Mouse (Mus musculus) hindbrain, postnatal 0 days (tissue): ENCODE data around the gene Rassf3. TPM values are rescaled to one million over a fixed set of nuclear protein-coding genes. Genes with fewer than 3 reads are reported as not detected.

Experiments used
- ATAC-seq: fragments of 200-750 bp; cut with Nextera tagmentation; 2 replicates; pipeline ENCODE4 v1.8.0; 2017; ENCODE audit warnings: mild to moderate bottlenecking, moderate TSS enrichment, moderate library complexity
- DNase-seq: peaks from one replicate; pipeline ENCODE4 v3.0.0-alpha.2; 2015; ENCODE audit warnings: low spot score
- H3K27ac ChIP-seq: fragments of 300-500 bp; sonication (generic); 2 replicates; pipeline ENCODE4 v1.5.1; 2014; ENCODE audit warnings: mild to moderate bottlenecking
- H3K27me3 ChIP-seq: fragments of 300-500 bp; sonication (generic); 2 replicates; pipeline ENCODE4 v1.6.1; 2014; ENCODE audit warnings: low read length, mixed read lengths; ENCODE audit not compliant: insufficient read depth
- H3K36me3 ChIP-seq: fragments of 300-500 bp; sonication (generic); 2 replicates; pipeline ENCODE4 v1.6.1; 2014; ENCODE audit warnings: low read length, mixed read lengths; ENCODE audit not compliant: insufficient read depth
- H3K4me1 ChIP-seq: fragments of 300-500 bp; sonication (generic); 2 replicates; pipeline ENCODE4 v1.6.1; 2014; ENCODE audit warnings: antibody characterized with exemption, low read length, mixed read lengths; ENCODE audit not compliant: insufficient read depth
- H3K4me2 ChIP-seq: fragments of 300-500 bp; sonication (generic); 2 replicates; pipeline ENCODE4 v1.6.1; 2014; ENCODE audit warnings: low read depth, mild to moderate bottlenecking, low read length, moderate library complexity, mixed read lengths
- H3K4me3 ChIP-seq: fragments of 300-500 bp; sonication (generic); 2 replicates; pipeline ENCODE4 v1.5.1; 2014; ENCODE audit warnings: low read length
- H3K9ac ChIP-seq: fragments of 300-500 bp; sonication (generic); replicated peaks from 2 replicates; pipeline ENCODE4 v1.6.1; 2014; ENCODE audit warnings: mild to moderate bottlenecking, low read length, moderate library complexity, mixed read lengths
- H3K9me3 ChIP-seq: fragments of 300-500 bp; sonication (generic); 2 replicates; pipeline ENCODE4 v1.6.1; 2016; ENCODE audit warnings: low read length, mixed read lengths
- CTCF ChIP-seq: IDR thresholded peaks from 2 replicates; pipeline ENCODE4 v1.5.1; 2016; ENCODE audit warnings: antibody characterized with exemption, control low read depth, low read depth
- WGBS: fragments of 180-500 bp; shearing (Covaris S2); extraction: QIAGEN DNeasy Blood & Tissue Kit; methylation state at CpG from one replicate; pipeline ENCODE4 v1.1.7; 2014; 5-methylcytosine and 5-hydroxymethylcytosine counted together
- polyA plus RNA-seq: library from polyadenylated mRNA; unstranded; fragments of >200 nt; fragmentation: Nextera tagmentation; extraction: Ambion mirVana; gene quantifications from 2 replicates; pipeline ENCODE4 v1.2.1, GENCODE M21; 2015
- total RNA-seq: library from RNA; depleted of rRNA; stranded (reverse); fragments of >200 nt; gene quantifications from 2 replicates; pipeline ENCODE4 v1.2.3, GENCODE M21; 2014

The Rassf3 gene
- total and polyA plus RNA-seq, 2 experiments from 2014 or later: 6.0 to 7.4 TPM

- WGBS: 70% methylated on average over 2 of the region's 2 CpGs
- H3K4me2 ChIP-seq: no peak overlapping the region
- H3K4me3 ChIP-seq: no peak overlapping the region
Measured at GRCm38 (mm10) chr10:121499063-121499462, 22.9 kb upstream of the Rassf3 start.

GRCm38 (mm10) chr10:121498481-121498904 is 22.3 kb upstream of the Rassf3 start:
- ATAC-seq (no peak), DNase-seq (no peak)
- Histone ChIP-seq H3K4me2 (no peak overlapping the region), H3K9ac (no peak overlapping the region), H3K36me3 (no peaks in the 10 kb centered on the region), H3K4me3 (no peak overlapping the region), H3K27me3 (no peaks in the 10 kb centered on the region), H3K4me1 (no peaks in the 10 kb centered on the region), H3K9me3 (no peaks in the 10 kb centered on the region), H3K27ac (no peak overlapping the region; the same call in 1 of the 2 replicates)
- WGBS: 63% methylated on average over 8 of the region's 8 CpGs
- TF ChIP-seq CTCF: no peak

More at GRCm38 (mm10) chr10:121499063-121499462, 22.9 kb upstream of the Rassf3 start:
- H3K9me3 ChIP-seq: no peaks in the 10 kb centered on the region
- no peak overlapping the region for H3K27ac ChIP-seq
- no peaks in the 10 kb centered on the region for H3K36me3 ChIP-seq
- DNase-seq (no peak), ATAC-seq (no peak)
- H3K4me1 ChIP-seq: no peaks in the 10 kb centered on the region
- no peak for TF ChIP-seq CTCF
- H3K27me3 ChIP-seq: no peaks in the 10 kb centered on the region
- H3K9ac ChIP-seq: no peak overlapping the region

DNA sequence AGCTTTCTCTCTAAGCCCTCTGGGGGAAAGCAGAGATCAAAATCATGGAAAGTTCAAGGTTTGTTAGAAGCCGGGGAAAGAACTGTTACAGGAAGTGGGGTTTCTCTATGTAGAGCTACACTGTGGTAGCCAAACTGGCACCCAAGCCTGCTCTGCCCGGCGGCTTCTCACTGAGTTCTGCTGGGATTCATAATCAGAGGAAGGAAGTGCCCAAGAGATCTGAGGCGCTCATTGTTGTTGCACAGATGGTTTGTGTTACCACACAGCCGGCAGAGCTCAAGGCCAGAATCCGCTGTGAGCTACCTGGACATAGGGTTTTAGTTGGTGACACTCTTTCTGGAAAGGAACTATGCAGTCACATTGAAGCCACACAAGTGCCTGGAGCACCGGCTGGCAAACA is 21.8 kb upstream of the Rassf3 start:
- H3K9ac ChIP-seq: no peak overlapping the region
- 75% methylated on average over 7 of the region's 7 CpGs for WGBS
- H3K27ac ChIP-seq: no peak overlapping the region

DNA sequence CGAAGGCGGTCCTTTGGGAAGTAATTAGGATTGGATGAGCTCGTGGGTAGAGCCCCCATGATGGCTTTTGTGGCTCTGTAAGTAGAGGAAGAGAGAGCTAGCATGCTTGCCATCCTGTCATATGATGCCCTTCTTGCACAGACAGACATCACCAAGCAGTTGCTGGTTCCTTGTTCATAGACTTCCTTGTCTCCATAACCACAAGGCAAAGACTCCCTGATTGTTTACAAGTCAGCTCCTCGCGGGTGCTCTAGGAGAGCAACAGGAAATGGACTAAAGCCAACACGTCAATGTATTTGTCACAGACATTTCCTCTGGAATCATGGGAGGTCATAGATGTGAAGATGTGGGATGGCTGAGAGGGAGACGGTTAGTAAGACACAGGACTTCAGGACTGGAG is 20.5 kb upstream of the Rassf3 start:
- Histone ChIP-seq H3K4me3 (no peak overlapping the region), H3K4me2 (no peak overlapping the region), H3K9me3 (no peaks in the 10 kb centered on the region), H3K4me1 (no peaks in the 10 kb centered on the region), H3K36me3 (no peaks in the 10 kb centered on the region), H3K9ac (no peak overlapping the region), H3K27ac (no peak overlapping the region), H3K27me3 (no peaks in the 10 kb centered on the region)
- no peak for ATAC-seq
- DNase-seq: no peak
- no peak for TF ChIP-seq CTCF
- 71% methylated on average over 7 of the region's 7 CpGs for WGBS

More for the DNA sequence above, 21.8 kb upstream of the Rassf3 start:
- no peaks in the 10 kb centered on the region for H3K36me3 ChIP-seq
- no peak for DNase-seq
- H3K4me2 ChIP-seq: no peak overlapping the region
- ATAC-seq: no peak
- no peaks in the 10 kb centered on the region for H3K4me1 ChIP-seq
- no peaks in the 10 kb centered on the region for H3K27me3 ChIP-seq
- no peak overlapping the region for H3K4me3 ChIP-seq
- no peaks in the 10 kb centered on the region for H3K9me3 ChIP-seq
- TF ChIP-seq CTCF: no peak

DNA sequence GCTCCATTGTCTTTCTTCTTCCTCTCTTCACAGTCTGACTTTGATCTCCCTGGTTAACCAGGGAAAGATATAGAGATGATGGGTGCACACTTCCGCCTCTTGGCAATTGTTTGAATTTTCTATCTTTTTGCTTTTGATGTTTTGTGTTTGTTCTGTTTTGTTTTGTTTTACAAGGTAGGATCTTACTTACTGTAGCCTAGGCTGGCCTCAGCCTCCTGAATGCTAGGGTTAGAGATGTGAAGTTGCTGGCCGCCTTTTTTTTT is 17.9 kb upstream of the Rassf3 start:
- no peak overlapping the region for H3K4me3 ChIP-seq
- no peaks in the 10 kb centered on the region for H3K4me1 ChIP-seq
- DNase-seq: no peak
- no peaks in the 10 kb centered on the region for H3K27me3 ChIP-seq
- no peaks in the 10 kb centered on the region for H3K9me3 ChIP-seq
- no peak overlapping the region for H3K4me2 ChIP-seq
- TF ChIP-seq CTCF: no peak
- H3K9ac ChIP-seq: no peak overlapping the region
- WGBS: 77% methylated on average over 2 of the region's 2 CpGs
- ATAC-seq: no peak
- H3K27ac ChIP-seq: no peak overlapping the region
- H3K36me3 ChIP-seq: no peaks in the 10 kb centered on the region

DNA sequence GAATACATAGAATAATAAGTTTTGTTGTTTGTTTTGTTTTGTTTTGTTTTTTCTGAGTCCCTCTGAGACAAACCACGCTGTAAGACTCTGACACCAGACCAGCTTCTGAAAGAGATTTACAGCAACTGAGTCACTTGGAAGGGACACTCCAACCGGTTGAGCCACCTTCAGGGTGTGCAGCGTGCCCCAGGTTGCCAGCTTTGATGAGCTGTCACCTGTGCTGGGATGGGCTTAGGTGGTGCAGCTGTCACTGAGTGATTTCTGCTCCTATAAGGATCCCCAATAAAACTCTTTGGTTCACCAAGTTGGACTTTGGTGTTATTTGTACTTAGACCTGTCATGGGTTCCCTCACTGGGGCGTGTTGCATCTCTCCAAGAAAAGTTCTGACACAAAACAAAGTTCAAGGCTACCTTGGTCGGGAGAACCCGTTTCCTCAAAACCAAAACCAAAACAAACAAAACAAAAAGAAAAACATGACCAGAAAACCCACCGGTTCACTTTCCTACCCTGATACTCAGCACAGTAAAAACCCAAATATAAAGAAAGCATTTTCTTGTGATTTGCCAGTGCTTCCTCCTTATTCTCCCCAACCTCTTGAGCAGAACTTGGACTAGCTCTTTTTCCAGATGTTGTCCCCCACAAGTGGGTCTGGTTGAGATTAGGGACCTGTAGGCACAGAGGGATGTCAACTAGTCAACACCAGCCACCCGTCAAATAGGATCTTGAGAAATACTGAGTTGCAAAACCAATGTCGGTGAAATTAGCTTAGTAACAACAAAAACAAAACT is 17.4 kb upstream of the Rassf3 start:
- DNase-seq (no peak), ATAC-seq (no peak)
- no peak overlapping the region for H3K27ac ChIP-seq
- no peak overlapping the region for H3K9ac ChIP-seq
- WGBS: 82% methylated on average over 9 of the region's 9 CpGs
- no peaks in the 10 kb centered on the region for H3K4me1 ChIP-seq
- H3K36me3 ChIP-seq: no peaks in the 10 kb centered on the region
- H3K4me3 ChIP-seq: no peak overlapping the region
- no peak for TF ChIP-seq CTCF
- H3K4me2 ChIP-seq: no peak overlapping the region
- no peaks in the 10 kb centered on the region for H3K9me3 ChIP-seq
- no peaks in the 10 kb centered on the region for H3K27me3 ChIP-seq

DNA sequence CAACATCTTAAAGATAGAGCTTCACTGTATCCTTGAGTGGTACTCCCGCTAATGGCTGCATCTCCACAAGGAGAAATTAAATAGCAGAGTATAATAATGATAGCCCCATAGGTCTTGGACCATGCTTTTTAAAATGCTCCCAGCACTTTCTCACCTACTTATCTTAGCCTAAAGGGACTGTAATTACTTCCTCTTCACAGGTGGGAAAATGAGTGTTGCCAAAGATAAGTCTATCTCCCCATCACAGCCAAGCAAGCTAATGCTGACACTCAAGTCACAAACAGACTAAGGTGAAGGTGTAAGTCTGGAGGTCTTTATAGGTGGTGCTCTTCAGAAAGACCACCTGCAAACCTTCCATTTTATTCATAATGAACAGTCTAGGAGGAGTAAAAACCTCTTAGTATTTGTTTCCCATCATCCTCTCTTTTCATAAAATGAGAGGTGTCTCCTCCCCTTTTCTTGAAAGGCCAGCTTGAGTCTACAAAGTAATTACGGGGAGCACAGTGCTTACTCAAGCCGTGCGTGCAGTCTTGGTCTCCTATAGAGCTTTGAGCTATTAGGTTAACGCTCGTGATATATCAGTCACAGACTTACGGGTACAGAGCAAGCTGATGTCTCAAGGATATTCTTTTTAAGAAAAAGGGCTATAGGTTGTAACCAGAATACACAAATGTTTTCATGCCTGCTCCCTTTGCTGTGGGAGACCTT is 16.6 kb upstream of the Rassf3 start:
- Histone ChIP-seq H3K9ac (no peak overlapping the region), H3K27me3 (no peaks in the 10 kb centered on the region), H3K36me3 (no peaks in the 10 kb centered on the region), H3K4me1 (no peaks in the 10 kb centered on the region), H3K27ac (no peak overlapping the region), H3K4me2 (no peak overlapping the region), H3K9me3 (no peaks in the 10 kb centered on the region), H3K4me3 (no peak overlapping the region)
- WGBS: 85% methylated on average over 7 of the region's 7 CpGs
- ATAC-seq: no peak
- DNase-seq: no peak
- TF ChIP-seq CTCF: no peak
